11 mouse cellular contexts compared by ENCODE assay signal in the genomic region with DNA sequence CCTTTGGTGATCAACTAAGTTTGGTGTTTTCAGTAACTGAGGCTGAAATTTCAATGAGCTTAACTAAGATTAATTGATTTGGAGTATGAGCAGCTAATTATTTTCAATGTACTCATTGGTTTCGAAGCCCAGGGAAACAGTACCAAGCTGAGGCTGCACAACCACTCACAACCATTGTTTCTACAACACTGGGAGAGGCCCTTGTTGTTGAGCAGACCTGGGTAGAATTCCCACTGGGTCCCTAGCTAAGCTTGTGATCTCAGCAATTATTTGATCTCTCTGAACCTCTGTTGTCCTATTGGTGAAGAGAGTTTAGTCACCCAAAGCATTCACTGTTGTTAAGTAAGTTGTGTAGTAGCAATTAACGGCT.
"Had no signal": no experiment of that assay in that cellular context is flagged by ENCODE, and none has a peak within 500 bp of the region (broad histone marks: within the 10 kb centered on the region; RNA-seq: fewer than 3 reads in every experiment).

No protein-coding gene starts in this region.

- H3K9ac ChIP-seq: kidney, embryonic 15.5 days; limb, embryonic 15.5 days; liver, embryonic 12.5 days; lung, embryonic 15.5 days had no signal

- H3K9me3 ChIP-seq: kidney, embryonic 15.5 days; limb, embryonic 15.5 days; liver, embryonic 12.5 days; lung, embryonic 15.5 days had no signal

- H3K4me1 ChIP-seq: kidney, embryonic 15.5 days; liver, embryonic 12.5 days had no signal

- H3K4me3 ChIP-seq: kidney, embryonic 15.5 days; limb, embryonic 15.5 days; liver, embryonic 12.5 days; lung, embryonic 15.5 days had no signal

- H3K27me3 ChIP-seq: kidney, embryonic 15.5 days; limb, embryonic 15.5 days; liver, embryonic 12.5 days; lung, embryonic 15.5 days had no signal

- DNase-seq: kidney, postnatal 14 days; layer of hippocampus, adult 9-11 months; layer of hippocampus, postnatal 36 days; lung, postnatal 36 days; right cerebral cortex, adult 18-20 months; right cerebral cortex, postnatal 25 days; thymus, postnatal 36 days had no signal

- H3K36me3 ChIP-seq: kidney, embryonic 15.5 days; limb, embryonic 15.5 days; liver, embryonic 12.5 days; lung, embryonic 15.5 days had no signal

- H3K4me2 ChIP-seq: kidney, embryonic 15.5 days; limb, embryonic 15.5 days; liver, embryonic 12.5 days; lung, embryonic 15.5 days had no signal

- ATAC-seq: liver, embryonic 12.5 days had no signal

- H3K27ac ChIP-seq: kidney, embryonic 15.5 days; limb, embryonic 15.5 days; liver, embryonic 12.5 days; lung, embryonic 15.5 days had no signal
